7 mouse cellular contexts compared by ENCODE assay signal in the genomic region with DNA sequence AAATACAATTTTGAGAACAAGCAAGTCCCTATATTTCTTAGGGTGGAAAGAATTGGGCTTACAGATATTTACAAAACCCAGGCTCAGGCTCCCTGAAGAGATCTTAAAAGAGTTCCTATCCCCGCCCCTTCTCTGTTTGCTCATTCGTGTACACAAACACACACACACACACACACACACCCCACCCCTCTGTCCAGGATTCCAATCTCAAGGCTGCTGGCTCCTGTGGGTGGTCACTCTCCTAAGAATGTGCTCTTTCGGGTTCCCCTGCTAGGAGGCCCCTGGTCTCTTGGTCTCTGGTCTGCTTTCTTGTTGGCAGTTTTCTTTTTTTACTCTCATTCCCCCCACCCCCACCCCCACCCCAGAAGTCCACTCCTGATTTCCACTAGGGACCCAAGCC. TPM values are rescaled to one million over a fixed set of nuclear protein-coding genes. Genes with fewer than 3 reads are reported as not detected.
DNase-seq lines count a peak whose midpoint lies in the region; ATAC-seq lines count a peak whose summit lies in the region.

No protein-coding gene starts in this region.

- no peak for DNase-seq in lung, postnatal 25 days (ENCODE audit: low spot score)
- peak; percentile 56 for DNase-seq in forelimb bud, embryonic 11.5 days (ENCODE audit: low read depth, low spot score)
- DNase-seq in yolk sac, embryonic 10.5 days (ENCODE audit: low spot score): peak; percentile 61
- no peak for DNase-seq in ovary, postnatal 10 days (ENCODE audit: low spot score)
- DNase-seq in layer of hippocampus, postnatal 14 days (ENCODE audit: low spot score in 2 of 2): no peak

- H3K36me3 ChIP-seq in lung, embryonic 15.5 days: no peaks in the 10 kb centered on the region
- H3K36me3 ChIP-seq in lung, embryonic 16.5 days (ENCODE audit: control insufficient read depth, insufficient read depth, low read length): no peaks in the 10 kb centered on the region

- no peaks in the 10 kb centered on the region for H3K27me3 ChIP-seq in lung, embryonic 15.5 days
- no peaks in the 10 kb centered on the region for H3K27me3 ChIP-seq in lung, embryonic 16.5 days (ENCODE audit: control insufficient read depth, insufficient read depth, low read depth, low read length)

- H3K27ac ChIP-seq in lung, embryonic 15.5 days: peak overlapping the region; percentile 90
- H3K27ac ChIP-seq in lung, embryonic 16.5 days (ENCODE audit: low read length): peak overlapping the region; percentile 92

- H3K4me3 ChIP-seq in lung, embryonic 15.5 days: peak overlapping the region; percentile 7; the same call in 1 of the 2 replicates
- H3K4me3 ChIP-seq in lung, embryonic 16.5 days (ENCODE audit: low read length): no peak overlapping the region; the same call in 1 of the 2 replicates

- 7% methylated on average over 3 of the region's 3 CpGs for WGBS in lung, embryonic 15.5 days
- WGBS in lung, embryonic 16.5 days: 4% methylated on average over 3 of the region's 3 CpGs

- peak overlapping the region; percentile 33 for H3K4me2 ChIP-seq in lung, embryonic 15.5 days
- peak overlapping the region; percentile 52 for H3K4me2 ChIP-seq in lung, embryonic 16.5 days (ENCODE audit: low read depth, low read length)

- peaks cover 31% of the 10 kb centered on the region for H3K4me1 ChIP-seq in lung, embryonic 15.5 days
- peaks cover 18% of the 10 kb centered on the region for H3K4me1 ChIP-seq in lung, embryonic 16.5 days (replicated peaks; ENCODE audit: control insufficient read depth, insufficient read depth, low read length)

- ATAC-seq in lung, embryonic 15.5 days (ENCODE audit: borderline replicate concordance, extremely low read depth, low FRiP score, low TSS enrichment): peak; percentile 92
- ATAC-seq in lung, embryonic 16.5 days (ENCODE audit: low read depth): peak; percentile 94

- H3K9ac ChIP-seq in lung, embryonic 15.5 days: no peak overlapping the region
- peak overlapping the region; percentile 42; the same call in 1 of the 2 replicates for H3K9ac ChIP-seq in lung, embryonic 16.5 days (ENCODE audit: low read length)

- no peaks in the 10 kb centered on the region for H3K9me3 ChIP-seq in lung, embryonic 15.5 days
- no peaks in the 10 kb centered on the region for H3K9me3 ChIP-seq in lung, embryonic 16.5 days (ENCODE audit: control insufficient read depth, low read length)

RNA-seq across cellular contexts. Expression of gene Igf1r, which starts 41.7 kb away (rescaled TPM):
- polyA plus RNA-seq in lung, embryonic 15.5 days (2015; fragmentation: Nextera tagmentation; extraction: Ambion mirVana): 18.6 and 19.6 TPM in 2 replicates
- 19.9 and 22.9 TPM in 2 replicates for polyA plus RNA-seq in lung, embryonic 16.5 days (2015; fragmentation: Nextera tagmentation; extraction: Ambion mirVana)
- 10 to 100 TPM; 39.0 to 41.0 TPM for total RNA-seq in layer of hippocampus, postnatal 14 days (2021)

Comparison
In these comparisons a context has a peak if more than half of its experiments do, and no peak if none do; other contexts are left out.
1. DNase-seq: peak in forelimb bud, embryonic 11.5 days (single experiment) and yolk sac, embryonic 10.5 days (single experiment); none in lung, postnatal 25 days (single experiment), ovary, postnatal 10 days (single experiment) and layer of hippocampus, postnatal 14 days (0 of 2).